Mouse (Mus musculus) c-Kit-positive CD71-negative TER-119-negative erythroid progenitor cells, embryonic 14.5 days (primary cell): ENCODE results near the gene Zfp428.

Experiments used
- DNase-seq: peaks from one replicate; pipeline ENCODE4 v3.0.0-alpha.2; 2013; ENCODE audit warnings: low read depth

Zfp428 gene

DNA sequence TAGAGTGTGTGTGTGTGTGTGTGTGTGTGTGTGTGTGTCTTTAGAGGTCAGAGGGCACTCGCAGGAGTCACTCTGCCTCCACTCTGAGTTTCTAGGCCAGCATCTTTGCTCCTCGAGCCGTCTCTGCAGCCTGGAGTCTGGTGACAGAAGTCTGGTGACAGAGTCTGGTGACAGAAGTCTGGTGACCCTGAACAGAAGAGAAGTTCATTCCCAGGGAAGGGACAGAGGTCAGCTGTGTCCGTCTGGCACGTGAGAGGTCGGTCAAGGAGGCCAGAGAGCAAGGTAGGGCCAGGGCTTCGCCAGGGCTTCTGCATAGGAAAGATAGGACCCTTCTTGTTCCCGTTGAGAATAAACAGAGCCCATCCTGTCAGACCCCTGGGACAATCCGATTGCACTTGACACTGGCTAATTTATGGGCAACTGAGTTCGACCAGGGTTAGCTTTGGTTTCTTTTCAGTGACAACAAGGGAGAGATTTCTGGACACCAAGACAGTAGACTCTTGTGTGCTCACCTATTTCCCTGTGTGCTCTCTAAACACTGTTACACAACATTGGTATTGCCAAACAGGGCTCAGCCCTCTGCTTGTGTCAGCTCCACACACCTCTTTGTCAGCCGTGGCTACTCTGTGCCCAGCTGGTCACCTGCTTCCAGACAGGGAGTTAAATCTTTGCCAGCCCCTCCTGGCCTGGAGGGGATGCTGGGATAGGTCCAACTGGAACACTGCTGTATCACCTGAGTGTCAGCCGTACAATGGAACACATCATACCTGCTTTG is 45.4 kb downstream of the Zfp428 start:
- no peak for DNase-seq

GRCm38 (mm10) chr7:24555786-24556185 is 49.0 kb downstream of the Zfp428 start:
- no peak for DNase-seq

DNA sequence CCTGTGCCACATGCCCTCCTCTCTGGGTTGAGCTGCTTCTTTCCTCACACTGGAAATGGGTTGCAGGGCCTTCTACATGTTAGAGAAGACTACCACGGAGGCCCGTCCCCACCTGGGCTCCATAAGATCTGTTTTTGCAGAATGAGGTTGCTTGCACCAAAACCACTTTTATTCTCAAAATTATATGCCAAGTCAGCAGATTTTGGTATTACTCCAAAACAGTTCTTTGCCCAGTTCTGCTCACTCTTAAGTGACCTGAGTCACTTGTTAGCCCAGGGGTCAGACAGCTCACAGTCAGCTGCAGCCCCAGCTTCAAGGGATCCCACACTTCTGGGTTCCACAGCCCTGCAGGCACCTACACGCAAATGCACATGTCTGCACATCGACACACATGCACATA is 54.6 kb downstream of the Zfp428 start:
- no peak for DNase-seq

DNA sequence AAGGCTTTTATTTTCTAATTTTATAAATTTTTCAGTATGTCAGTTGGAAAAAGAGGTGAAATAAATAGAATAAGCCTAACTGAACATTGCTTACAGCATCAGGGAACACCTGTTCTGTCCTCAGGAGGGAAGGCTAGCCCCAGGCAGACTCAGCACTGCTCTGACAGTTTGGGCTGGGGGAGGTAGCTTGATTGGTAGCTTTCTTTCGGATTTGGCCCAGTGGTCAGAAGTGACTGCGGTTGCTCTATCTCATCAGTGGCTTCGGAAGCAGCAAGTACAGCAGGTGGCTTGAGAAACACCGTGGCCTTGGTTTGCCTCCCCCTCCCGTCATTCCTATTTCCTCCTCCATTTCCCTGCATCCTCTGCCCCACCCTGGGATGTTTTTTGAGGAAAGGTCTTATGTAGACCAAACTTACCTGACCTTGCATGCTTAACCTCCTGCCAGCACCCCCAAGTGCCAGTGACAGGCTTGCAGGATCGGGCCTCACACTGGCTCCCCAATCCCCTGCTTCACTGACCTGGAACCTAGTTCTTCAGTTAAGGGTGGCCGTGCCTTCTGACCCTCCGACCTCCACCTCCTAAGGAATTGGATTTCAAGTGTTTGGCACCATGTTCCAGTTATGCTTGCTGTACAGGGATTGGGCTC is 56.5 kb downstream of the Zfp428 start:
- no peak for DNase-seq

DNA sequence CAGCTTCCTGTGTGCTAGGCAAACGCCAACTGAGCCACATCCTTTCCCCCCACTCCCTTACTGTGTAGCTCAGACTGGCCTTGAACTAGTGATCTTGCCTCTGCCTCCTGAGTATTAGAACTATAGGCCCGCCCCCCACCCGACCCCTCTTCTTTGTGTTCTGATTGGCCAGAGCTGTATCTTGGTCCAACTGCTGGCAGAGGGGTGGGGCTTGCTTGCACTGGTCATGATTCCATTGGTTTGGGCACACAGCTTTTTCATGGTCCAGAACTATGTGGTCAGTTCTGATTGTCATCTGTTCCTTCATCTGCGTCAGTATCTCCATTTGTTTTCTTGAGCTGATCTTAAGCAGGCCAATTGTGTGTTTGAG is 57.0 kb downstream of the Zfp428 start:
- DNase-seq, result no peak

DNA sequence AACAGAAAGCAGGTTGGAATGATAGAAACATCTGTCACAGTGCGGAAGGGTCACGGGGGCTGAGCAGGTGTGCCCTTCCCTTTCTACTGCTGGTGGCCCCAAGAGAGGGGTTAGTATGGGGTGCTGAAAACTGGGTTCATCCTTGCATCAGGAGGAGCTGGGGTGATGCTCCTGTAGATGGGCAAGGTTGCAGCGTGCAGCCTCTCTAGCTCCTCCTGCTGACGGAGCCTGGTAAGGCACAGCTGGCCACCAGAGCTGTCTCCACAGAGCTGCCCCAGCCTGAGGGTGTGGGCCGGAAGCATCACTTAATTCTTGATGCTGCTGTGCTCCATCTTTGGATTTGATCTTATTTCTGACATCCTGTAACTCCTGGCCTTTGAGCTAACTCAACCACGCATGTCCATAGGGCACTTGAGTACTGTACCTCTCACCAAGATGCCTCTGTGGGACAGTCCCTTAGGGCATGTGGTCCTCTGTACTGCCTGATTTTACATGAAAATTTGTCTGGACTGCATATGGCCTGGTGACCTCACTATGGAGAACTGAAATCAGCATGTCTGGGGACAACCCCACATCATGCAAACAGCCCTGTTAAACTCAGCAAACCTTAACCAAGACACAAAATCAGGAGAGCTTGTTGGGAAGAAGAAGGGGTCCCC is 57.9 kb downstream of the Zfp428 start:
- DNase-seq, result peak; percentile 41
